Mouse (Mus musculus) urinary bladder, postnatal 10 days (tissue): Measurements from ENCODE around the gene Tas2r118.

ENCODE experiments used
- DNase-seq: peaks from one replicate; pipeline ENCODE4 v3.0.0; 2022; ENCODE audit warnings: low spot score

The Tas2r118 gene

GRCm38 (mm10) chr6:23969960-23970359 is at the start of gene Tas2r118:
Gene Tas2r118, minus strand, starts transcription at chr6:23970060.
- no peak for DNase-seq

- no peak for DNase-seq
These were observed 48.5 kb upstream of the Tas2r118 start for GRCm38 (mm10) chr6:24018320-24018719.

GRCm38 (mm10) chr6:23993276-23993675 is 23.4 kb upstream of the Tas2r118 start:
- no peak for DNase-seq

DNA sequence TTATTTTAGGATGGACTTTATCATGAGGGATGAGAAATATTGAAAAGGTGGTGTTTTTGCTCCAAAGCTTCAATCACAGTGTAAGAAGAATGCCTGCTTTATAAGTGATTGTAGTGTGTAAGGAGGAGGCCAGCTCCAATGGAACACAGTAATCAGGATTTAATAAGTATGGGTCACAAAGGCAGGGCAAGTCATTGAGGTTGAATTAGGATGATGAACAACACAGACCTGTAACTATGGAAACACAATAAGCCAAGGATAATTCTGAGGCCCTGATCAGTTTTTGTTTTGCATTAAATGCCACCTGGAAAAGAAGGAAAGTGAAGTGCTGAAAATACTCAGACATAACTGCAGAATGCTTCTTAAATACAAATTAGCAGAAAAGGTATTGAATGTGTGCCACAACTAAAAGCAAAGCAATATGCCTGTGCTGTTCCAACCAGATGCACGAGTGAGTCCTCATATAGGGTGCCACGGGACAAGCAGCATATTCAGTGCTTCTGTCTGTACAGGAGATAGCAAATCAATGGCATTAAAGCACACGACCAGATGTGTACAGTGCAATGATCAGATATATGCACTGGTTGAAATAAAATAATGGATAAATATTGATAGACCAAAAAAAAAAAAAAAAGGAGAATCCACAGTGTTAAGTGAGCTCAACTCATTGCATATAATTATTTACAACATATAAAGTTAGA is 21.0 kb upstream of the Tas2r118 start:
- no peak for DNase-seq

- DNase-seq, result no peak
These were observed 16.4 kb upstream of the Tas2r118 start for GRCm38 (mm10) chr6:23986293-23986692.

- DNase-seq, result no peak
These were observed 2.9 kb downstream of the Tas2r118 start for GRCm38 (mm10) chr6:23966980-23967379.

DNA sequence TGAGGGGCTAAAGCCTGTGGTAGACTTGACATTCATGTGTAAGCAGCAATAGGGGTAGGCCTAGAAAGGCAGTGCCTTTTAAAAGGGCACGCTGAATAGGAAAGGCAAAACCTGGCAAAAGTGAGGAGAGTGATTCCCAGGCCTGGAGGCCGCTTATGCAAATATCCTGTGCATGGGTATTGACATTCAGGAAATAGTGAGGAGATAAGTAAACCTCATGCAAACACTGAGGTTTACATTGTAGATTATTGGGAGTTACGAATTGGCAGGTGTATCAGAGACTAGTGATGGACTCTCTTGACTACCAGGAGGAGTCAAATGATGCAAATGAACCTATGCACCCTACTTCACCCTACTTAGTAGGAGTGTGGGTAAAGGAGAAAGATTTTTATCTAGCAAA is 3.9 kb downstream of the Tas2r118 start:
- no peak for DNase-seq

DNA sequence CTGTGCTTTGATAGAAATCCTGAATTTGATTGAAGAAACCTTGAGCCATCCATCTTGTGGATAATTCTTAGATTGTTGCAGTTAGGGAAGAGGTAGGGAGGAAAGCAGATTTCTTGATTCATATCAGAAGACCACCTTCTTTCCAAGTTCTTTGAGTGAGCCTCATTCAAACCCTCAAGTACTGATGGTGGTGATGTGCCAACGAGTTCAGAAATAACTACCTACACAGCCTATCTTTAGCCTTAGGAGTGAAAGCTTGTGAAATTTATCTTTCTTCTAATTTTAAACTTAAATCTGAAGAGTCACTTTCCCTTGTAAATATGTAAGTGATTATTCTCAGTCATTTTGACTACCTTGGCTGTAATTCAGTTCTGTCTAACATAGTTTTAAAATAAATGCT is 6.1 kb downstream of the Tas2r118 start:
- no peak for DNase-seq

- no peak for DNase-seq
These were observed 29.1 kb downstream of the Tas2r118 start for GRCm38 (mm10) chr6:23940776-23941175.

- no peak for DNase-seq
These were observed 31.0 kb downstream of the Tas2r118 start for GRCm38 (mm10) chr6:23938575-23939488.

DNA sequence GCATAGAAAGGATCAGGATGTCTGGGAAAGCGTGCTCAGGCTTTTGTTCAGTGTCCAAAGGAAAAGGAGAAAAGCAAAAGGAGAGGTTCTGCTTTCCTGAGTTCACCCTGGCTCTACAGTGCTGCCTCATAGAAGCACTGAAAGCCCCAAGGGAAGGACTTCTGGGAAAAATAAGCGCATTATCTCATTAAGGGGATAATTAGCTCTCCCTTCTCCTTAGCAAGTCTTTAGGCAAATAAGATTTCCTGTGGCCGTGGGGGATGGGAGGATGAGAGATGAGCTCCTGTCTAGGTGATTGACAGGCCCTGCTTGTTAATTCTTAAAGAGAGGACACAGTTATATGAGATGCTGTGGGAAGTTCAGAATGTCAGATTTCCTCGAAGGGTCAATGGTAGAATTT is 33.4 kb downstream of the Tas2r118 start:
- DNase-seq, result no peak

DNA sequence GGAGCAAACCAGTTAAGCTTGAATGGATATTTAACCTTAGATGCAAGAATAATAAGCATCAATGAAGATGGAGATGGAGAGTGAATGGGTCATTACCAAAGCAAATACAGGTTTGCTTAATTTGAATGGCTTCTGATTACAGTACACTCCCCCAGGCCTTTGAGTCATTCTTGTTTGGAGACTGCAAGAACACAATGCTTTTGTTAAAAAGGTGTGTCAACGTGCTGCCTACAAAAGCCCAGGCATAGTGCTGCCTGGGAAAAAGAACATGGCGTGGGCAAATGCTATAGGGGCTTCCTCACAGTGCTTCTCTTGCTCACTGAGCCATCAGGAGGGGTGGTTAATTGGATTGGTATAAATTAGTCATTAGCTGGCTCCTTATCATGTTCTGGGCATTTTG is 46.1 kb downstream of the Tas2r118 start:
- DNase-seq, result no peak
